Mouse (Mus musculus): ENCODE data around the gene Lrrc66. TPM values are rescaled to one million over a fixed set of nuclear protein-coding genes. Genes with fewer than 3 reads are reported as not detected.

Gene Lrrc66
- polyA plus RNA-seq, 1 experiment from 2014 or later: 3.0 TPM

DNA sequence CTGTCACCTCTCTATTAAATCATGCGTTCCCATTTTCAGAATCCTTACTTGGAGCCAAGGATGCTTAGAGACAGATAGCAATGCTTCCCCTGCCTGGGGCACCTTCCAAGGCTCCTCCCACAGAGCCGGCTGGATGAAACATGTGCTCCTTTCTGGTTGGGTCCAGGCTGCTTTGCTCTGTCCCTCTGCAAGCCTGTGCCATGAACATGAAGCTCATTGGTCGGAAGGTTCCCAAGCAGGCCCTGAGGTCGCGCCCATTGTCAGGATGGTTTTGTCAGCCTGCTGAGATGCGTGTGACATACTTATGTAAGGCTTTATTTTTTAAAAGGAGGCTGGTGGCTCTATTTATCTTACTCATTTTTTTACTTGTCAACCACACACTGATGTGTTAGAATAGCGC, 55.6 kb downstream of the Lrrc66 start:
- no peaks in the 10 kb centered on the region for H3K4me1 ChIP-seq (replicated peaks; ENCODE audit: control insufficient read depth, insufficient read depth)
- no peak overlapping the region for H3K4me2 ChIP-seq (replicated peaks; ENCODE audit: low read depth)
- H3K36me3 ChIP-seq (ENCODE audit: control insufficient read depth, insufficient read depth, low read length): no peaks in the 10 kb centered on the region
- DNase-seq (ENCODE audit: low spot score) (no peak), ATAC-seq (ENCODE audit: low FRiP score, low TSS enrichment) (no peak)
- no peak overlapping the region for H3K9ac ChIP-seq (ENCODE audit: low read length)
- H3K4me3 ChIP-seq (ENCODE audit: low read depth, low read length): no peak overlapping the region
- TF ChIP-seq EP300 (optimal IDR thresholded peaks at IDR 0.05) (no peak), CTCF (IDR thresholded peaks at IDR 0.05; ENCODE audit: low read depth) (no peak)
- WGBS: 54% methylated on average over 7 of the region's 7 CpGs
- H3K27ac ChIP-seq (replicated peaks): no peak overlapping the region
- H3K27me3 ChIP-seq (ENCODE audit: control insufficient read depth, insufficient read depth, low read length): no peaks in the 10 kb centered on the region
- no peaks in the 10 kb centered on the region for H3K9me3 ChIP-seq (ENCODE audit: control insufficient read depth, low read length)

DNA sequence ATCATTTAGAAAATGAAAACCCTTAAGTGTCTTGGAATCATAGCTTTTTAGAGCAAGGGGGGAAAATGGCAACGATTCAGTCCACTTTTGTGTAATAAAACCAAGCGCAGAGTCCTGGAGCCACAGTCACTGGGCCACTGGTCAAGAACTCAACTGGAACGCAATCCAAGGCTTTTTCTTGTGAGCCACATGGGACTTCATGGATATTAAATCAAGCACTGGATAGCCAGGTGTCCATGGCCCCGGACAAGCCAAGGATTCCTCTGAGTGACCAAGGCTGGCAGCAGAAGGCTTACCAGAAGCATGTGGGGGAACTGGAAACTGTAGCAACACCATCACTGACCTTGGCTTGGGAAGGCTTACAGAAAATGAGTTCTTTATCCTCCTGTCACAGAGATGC, 57.7 kb downstream of the Lrrc66 start:
- no peak overlapping the region for H3K27ac ChIP-seq (replicated peaks)
- ATAC-seq (ENCODE audit: low FRiP score, low TSS enrichment) (no peak), DNase-seq (ENCODE audit: low spot score) (no peak)
- no peak overlapping the region for H3K4me3 ChIP-seq (ENCODE audit: low read depth, low read length)
- no peak for TF ChIP-seq EP300 (optimal IDR thresholded peaks at IDR 0.05)
- TF ChIP-seq CTCF (IDR thresholded peaks at IDR 0.05; ENCODE audit: low read depth): no peak
- no peaks in the 10 kb centered on the region for H3K4me1 ChIP-seq (replicated peaks; ENCODE audit: control insufficient read depth, insufficient read depth)
- H3K4me2 ChIP-seq (replicated peaks; ENCODE audit: low read depth): no peak overlapping the region
- 88% methylated on average over 4 of the region's 4 CpGs for WGBS
- no peaks in the 10 kb centered on the region for H3K27me3 ChIP-seq (ENCODE audit: control insufficient read depth, insufficient read depth, low read length)
- no peaks in the 10 kb centered on the region for H3K36me3 ChIP-seq (ENCODE audit: control insufficient read depth, insufficient read depth, low read length)
- no peaks in the 10 kb centered on the region for H3K9me3 ChIP-seq (ENCODE audit: control insufficient read depth, low read length)
- no peak overlapping the region for H3K9ac ChIP-seq (ENCODE audit: low read length)

DNA sequence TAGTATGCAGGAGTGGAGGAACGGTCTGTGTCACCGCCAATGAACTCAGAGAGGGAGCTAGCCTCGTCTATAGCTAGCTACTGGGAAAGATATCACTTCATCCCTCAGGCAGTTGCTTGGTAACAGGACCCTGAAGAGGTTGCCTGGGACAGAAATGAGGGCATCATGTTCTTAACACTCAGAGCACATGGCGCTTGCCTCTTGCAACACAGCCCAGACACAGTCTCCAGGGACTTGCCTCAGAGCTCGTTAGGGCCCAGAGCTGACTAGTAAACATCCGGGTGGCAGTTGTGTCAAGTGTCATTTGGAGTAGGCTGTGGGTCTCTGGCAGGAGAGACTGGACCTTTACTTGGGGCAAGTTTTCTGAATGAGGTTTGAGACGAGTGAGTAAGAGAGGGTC, 58.5 kb downstream of the Lrrc66 start:
- no peak for ATAC-seq (ENCODE audit: low FRiP score, low TSS enrichment)
- Histone ChIP-seq H3K4me2 (replicated peaks; ENCODE audit: low read depth) (no peak overlapping the region), H3K4me3 (ENCODE audit: low read depth, low read length) (no peak overlapping the region), H3K27me3 (ENCODE audit: control insufficient read depth, insufficient read depth, low read length) (no peaks in the 10 kb centered on the region), H3K27ac (replicated peaks) (no peak overlapping the region), H3K4me1 (replicated peaks; ENCODE audit: control insufficient read depth, insufficient read depth) (no peaks in the 10 kb centered on the region), H3K9ac (ENCODE audit: low read length) (no peak overlapping the region), H3K9me3 (ENCODE audit: control insufficient read depth, low read length) (no peaks in the 10 kb centered on the region), H3K36me3 (ENCODE audit: control insufficient read depth, insufficient read depth, low read length) (no peaks in the 10 kb centered on the region)
- DNase-seq (ENCODE audit: low spot score): no peak
- WGBS: 77% methylated on average over 7 of the region's 7 CpGs
- TF ChIP-seq CTCF (IDR thresholded peaks at IDR 0.05; ENCODE audit: low read depth) (no peak), EP300 (optimal IDR thresholded peaks at IDR 0.05) (no peak)

DNA sequence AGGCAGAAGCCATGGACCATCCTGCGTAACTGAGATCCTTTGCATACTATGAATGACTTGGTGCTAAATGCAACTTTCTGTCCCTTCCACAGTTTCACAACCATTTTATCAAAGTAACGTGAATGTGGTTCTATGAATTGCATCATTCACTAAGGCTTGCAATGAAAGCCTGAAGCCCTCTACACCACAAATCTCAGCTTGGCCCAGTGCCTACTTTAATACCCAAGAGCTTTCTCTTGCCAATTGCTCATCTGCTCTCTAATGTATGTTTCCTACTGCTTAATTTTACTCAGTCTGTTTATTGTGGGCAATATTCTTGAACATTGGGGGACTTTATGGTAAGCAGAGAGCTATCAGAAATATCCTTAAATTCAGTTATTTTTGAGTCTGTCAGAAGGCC, 59.5 kb downstream of the Lrrc66 start:
- H3K27ac ChIP-seq (replicated peaks): no peak overlapping the region
- no peaks in the 10 kb centered on the region for H3K4me1 ChIP-seq (replicated peaks; ENCODE audit: control insufficient read depth, insufficient read depth)
- DNase-seq (ENCODE audit: low spot score) (no peak), ATAC-seq (ENCODE audit: low FRiP score, low TSS enrichment) (no peak)
- H3K9ac ChIP-seq (ENCODE audit: low read length): no peak overlapping the region
- H3K27me3 ChIP-seq (ENCODE audit: control insufficient read depth, insufficient read depth, low read length): no peaks in the 10 kb centered on the region
- no peak overlapping the region for H3K4me3 ChIP-seq (ENCODE audit: low read depth, low read length)
- H3K9me3 ChIP-seq (ENCODE audit: control insufficient read depth, low read length): no peaks in the 10 kb centered on the region
- H3K4me2 ChIP-seq (replicated peaks; ENCODE audit: low read depth): no peak overlapping the region
- TF ChIP-seq CTCF (IDR thresholded peaks at IDR 0.05; ENCODE audit: low read depth) (no peak), EP300 (optimal IDR thresholded peaks at IDR 0.05) (no peak)
- no peaks in the 10 kb centered on the region for H3K36me3 ChIP-seq (ENCODE audit: control insufficient read depth, insufficient read depth, low read length)
- 69% methylated on average over 2 of the region's 2 CpGs for WGBS

DNA sequence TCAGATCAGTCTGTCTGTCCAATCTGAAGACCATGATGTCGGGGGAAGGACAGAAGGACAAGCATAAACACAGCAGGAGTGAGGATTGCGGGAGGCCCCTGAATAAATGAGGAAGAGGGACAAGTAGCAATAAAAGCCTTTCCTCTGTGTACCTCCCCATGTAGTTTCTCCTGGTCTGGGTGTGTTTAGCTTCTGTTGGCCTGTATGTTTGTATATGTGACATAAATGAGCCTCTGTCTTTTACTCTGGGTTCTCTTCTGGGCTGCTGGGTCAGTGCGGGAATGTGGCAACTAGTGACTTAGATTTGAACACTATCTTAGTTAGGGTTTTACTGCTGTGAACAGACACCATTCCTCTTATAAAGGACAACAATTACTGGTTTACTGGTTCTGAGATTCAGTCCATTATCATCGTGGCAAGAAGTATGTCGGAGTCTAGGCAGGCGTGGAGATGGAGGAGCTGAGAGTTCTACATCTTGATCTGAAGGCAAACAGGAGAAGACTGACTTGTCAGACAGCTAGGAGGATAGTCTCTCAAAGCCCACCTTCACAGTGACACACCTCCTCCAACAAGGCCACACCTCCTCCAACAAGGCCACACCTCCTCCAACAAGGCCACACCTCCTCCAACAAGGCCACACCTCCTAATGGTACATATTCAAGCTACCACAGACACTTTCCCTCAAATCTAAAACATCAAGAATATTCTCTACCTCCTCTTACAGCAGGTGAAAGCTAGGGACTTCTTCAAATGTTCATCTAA, 60.8 kb downstream of the Lrrc66 start:
- no peaks in the 10 kb centered on the region for H3K9me3 ChIP-seq (ENCODE audit: control insufficient read depth, low read length)
- no peak for DNase-seq (ENCODE audit: low spot score)
- no peaks in the 10 kb centered on the region for H3K4me1 ChIP-seq (replicated peaks; ENCODE audit: control insufficient read depth, insufficient read depth)
- H3K9ac ChIP-seq (ENCODE audit: low read length): no peak overlapping the region
- 82% methylated on average over 6 of the region's 6 CpGs for WGBS
- no peak overlapping the region for H3K4me3 ChIP-seq (ENCODE audit: low read depth, low read length)
- H3K27ac ChIP-seq (replicated peaks): no peak overlapping the region
- no peak for TF ChIP-seq EP300 (optimal IDR thresholded peaks at IDR 0.05)
- no peak for TF ChIP-seq CTCF (IDR thresholded peaks at IDR 0.05; ENCODE audit: low read depth)
- no peaks in the 10 kb centered on the region for H3K27me3 ChIP-seq (ENCODE audit: control insufficient read depth, insufficient read depth, low read length)
- ATAC-seq (ENCODE audit: low FRiP score, low TSS enrichment): no peak
- H3K4me2 ChIP-seq (replicated peaks; ENCODE audit: low read depth): no peak overlapping the region
- no peaks in the 10 kb centered on the region for H3K36me3 ChIP-seq (ENCODE audit: control insufficient read depth, insufficient read depth, low read length)

DNA sequence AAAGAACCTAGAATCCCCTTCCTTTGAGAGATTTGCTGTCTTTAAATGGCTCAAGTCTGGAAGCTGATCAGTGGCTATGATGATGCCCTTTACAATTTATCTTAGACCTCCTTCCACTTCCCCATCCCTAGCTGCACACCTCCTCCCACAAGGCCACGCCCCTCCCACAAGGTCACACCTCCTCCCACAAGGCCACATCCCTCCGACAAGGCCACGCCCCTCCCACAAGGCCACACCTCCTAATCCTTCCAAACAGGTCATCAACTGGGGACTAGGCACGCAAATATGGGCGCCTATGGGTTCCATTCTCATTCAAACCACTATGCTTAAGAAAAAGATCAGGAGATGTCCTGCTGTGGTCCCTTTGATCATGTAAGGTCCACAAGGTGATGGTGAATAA, 63.1 kb downstream of the Lrrc66 start:
- no peaks in the 10 kb centered on the region for H3K4me1 ChIP-seq (replicated peaks; ENCODE audit: control insufficient read depth, insufficient read depth)
- H3K36me3 ChIP-seq (ENCODE audit: control insufficient read depth, insufficient read depth, low read length): no peaks in the 10 kb centered on the region
- TF ChIP-seq EP300 (optimal IDR thresholded peaks at IDR 0.05): no peak
- TF ChIP-seq CTCF (IDR thresholded peaks at IDR 0.05; ENCODE audit: low read depth): no peak
- H3K9me3 ChIP-seq (ENCODE audit: control insufficient read depth, low read length): no peaks in the 10 kb centered on the region
- H3K4me3 ChIP-seq (ENCODE audit: low read depth, low read length): no peak overlapping the region
- no peak overlapping the region for H3K27ac ChIP-seq (replicated peaks)
- WGBS: 80% methylated on average over 5 of the region's 5 CpGs
- H3K4me2 ChIP-seq (replicated peaks; ENCODE audit: low read depth): no peak overlapping the region
- H3K27me3 ChIP-seq (ENCODE audit: control insufficient read depth, insufficient read depth, low read length): no peaks in the 10 kb centered on the region
- no peak overlapping the region for H3K9ac ChIP-seq (ENCODE audit: low read length)
- no peak for DNase-seq (ENCODE audit: low spot score)
- ATAC-seq (ENCODE audit: low FRiP score, low TSS enrichment): no peak

All from stomach, postnatal 0 days (tissue).